Mouse (Mus musculus) lung, adult 2 months (tissue): ENCODE measurements at regions not wholly inside any gene's neighbourhood (a gene's known extent, or its start where the extent isn't known, plus 50 kb on each side); places are given as distances from the start of the nearest gene placed in this dataset.

Experiments used
- CTCF ChIP-seq: fragments of 200-500 bp; IDR thresholded peaks from 2 replicates; pipeline ENCODE4 v1.5.1; 2011; ENCODE audit warnings: mild to moderate bottlenecking, low read length, control low read depth; ENCODE audit not compliant: insufficient read depth
- POLR2A ChIP-seq: fragments of 200-500 bp; IDR thresholded peaks from 2 replicates; pipeline ENCODE4 v1.6.1; 2011; ENCODE audit warnings: low read depth, mild to moderate bottlenecking, control low read depth, low read length, borderline replicate concordance; ENCODE audit errors: extremely low read depth

- TF ChIP-seq CTCF = no peak
- no peak for TF ChIP-seq POLR2A
These were observed 68.2 kb downstream of the Sox4 start for GRCm38 (mm10) chr13:28885083-28886037.
